Mouse (Mus musculus): ENCODE measurements around the gene Wnt1.
"Not testable (repeated sequence)": the region's sequence is repeated elsewhere in the genome, so short reads cannot be mapped to it uniquely, and the experiment has no call there.

Wnt1 gene

DNA sequence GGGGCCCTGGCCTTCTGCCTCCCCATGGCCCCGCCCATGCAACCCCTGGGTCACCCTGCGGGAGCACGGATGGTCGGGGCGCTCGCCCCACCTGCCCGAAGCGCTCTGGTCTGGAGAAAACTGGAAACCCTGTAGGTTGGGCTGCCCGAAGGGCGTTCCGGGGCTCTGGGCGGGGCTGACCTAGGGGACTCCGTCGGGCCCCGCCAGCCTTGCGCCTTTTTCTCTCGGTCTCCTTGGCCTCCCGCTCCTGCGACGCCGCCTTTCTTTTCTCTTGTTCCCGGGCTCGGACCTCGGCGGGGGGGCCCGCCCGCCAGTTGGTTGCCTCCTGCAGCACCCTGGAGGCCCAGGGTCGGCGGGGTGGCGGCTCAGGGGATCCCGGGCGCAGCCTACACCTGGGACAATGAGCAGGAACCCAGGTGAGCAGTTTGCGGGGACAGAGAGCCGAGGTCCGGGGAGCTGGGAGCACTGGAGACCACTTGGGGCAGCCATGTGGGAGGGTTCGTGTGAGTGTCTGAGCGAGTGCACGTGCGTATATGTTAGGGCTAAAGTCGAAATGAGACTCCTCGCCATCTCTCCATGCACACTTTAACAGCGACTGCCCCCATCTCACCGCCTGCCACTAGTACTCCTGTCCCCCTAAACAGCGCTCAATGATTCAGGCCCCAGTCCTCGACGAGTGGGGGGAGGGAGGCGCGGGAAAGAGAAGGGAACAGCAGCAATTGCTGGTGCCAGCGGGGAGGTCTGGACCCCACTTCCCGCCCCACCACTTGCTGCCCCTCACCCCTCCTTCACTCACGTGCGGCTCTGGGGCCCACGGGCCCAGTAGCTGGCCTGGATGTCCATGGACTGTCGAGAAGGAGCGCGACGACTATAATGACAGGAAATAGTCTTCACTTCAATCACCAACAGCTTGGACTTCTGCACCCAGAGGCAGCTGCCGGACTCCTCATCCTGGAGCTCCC, 17.4 kb downstream of the Wnt1 start:
- peak; percentile 93 for DNase-seq

DNA sequence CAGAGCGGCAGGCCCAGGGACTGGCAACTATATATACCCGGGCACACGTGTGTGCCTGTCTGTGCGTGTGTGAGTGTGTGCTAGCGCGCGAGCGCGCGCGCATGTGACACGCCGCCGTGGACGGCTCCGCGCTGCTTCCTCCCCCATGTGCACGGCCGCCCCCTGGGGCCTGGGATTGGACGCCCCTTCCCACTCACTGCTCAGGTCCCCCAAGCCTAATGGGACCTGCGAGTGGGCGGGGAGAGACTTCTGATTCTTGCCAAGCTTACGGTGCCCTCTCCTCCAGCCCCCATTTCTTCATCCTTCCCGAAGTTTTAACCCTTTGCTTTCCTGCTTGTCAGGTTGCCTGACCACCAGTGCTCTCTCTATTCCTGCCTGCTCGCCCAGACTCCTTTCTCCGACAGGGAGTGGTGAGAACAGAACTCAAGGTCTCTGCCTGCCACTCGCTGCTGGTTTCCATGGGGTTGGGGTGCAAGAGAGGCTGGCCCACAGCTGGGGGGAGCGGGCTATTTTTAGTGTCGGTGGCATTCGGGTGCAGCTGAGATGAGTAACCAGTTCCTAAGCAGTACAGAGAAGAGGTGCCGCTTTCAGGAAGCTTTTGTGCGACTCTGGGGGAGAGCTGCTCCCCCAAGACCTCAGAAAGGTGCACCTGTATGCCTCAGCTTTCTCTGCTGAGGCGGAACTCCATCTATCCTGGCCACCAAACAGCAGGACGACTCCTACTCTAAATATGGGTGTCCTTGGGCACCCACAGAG, 18.4 kb downstream of the Wnt1 start:
- peak; percentile 94 for DNase-seq

DNA sequence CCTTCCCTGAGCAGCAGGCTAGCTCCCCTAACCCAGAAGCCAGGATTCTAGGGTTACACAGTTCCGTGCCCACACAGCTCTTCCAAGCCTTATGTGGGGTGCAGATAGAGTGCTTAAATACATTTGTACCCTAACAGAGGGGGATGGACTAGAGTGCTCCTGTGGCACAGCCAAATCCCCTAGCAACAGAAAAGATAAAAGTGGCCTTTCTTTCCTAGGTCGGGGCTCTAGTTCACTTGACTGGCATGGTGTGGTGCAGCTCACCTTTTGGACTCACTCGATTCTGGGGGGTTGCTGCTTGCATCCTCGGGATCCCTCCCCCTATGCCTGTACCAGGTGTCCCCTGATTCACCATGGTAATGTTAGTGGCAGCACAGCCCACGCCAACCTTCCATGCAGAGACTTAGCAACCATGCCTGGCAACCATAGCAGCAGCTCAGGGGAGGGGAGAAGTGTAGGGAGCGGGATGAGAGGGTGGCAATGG, 19.0 kb downstream of the Wnt1 start:
- DNase-seq = peak; percentile 89

DNA sequence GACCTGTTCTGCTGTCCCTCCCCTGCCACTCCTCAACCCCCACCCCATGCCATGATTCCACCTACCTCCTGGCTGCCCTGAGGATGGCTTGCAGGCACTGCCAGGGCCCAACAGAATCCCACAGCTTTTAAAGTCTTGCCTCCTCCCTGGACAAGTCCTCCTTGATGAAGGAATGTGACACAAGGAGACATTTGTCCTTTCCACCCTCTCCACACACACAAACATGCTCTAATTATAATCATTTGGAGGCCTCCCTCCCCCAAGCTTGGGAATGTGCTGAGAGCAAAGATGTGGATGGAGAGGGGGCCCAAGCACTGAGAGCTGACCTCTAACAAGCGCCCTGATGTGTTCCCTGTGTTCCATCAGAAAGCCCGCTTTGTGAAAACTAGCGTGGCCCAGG, 19.7 kb downstream of the Wnt1 start, which contains the start of gene Ddn:
Ddn (minus strand) TSS at position 101 of the 400 bp plus-strand sequence.
- DNase-seq = no peak

DNA sequence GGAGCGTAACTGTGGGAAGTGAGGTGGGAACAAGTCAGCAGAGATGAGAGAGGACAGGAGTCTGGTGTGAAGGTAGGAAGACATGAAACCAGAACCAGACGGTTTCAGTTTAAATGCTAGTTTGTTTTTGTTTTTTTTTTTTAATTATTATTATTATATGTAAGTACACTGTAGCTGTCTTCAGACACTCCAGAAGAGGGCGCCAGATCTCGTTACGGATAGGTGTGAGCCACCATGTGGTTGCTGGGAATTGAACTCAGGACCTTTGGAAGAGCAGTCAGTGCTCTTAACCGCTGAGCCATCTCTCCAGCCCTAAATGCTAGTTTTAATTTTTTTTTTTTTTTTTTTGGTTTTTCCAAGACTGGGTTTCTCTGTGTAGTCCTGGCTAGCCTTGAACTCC, 20.6 kb downstream of the Wnt1 start:
- not testable (repeated sequence) for DNase-seq

DNA sequence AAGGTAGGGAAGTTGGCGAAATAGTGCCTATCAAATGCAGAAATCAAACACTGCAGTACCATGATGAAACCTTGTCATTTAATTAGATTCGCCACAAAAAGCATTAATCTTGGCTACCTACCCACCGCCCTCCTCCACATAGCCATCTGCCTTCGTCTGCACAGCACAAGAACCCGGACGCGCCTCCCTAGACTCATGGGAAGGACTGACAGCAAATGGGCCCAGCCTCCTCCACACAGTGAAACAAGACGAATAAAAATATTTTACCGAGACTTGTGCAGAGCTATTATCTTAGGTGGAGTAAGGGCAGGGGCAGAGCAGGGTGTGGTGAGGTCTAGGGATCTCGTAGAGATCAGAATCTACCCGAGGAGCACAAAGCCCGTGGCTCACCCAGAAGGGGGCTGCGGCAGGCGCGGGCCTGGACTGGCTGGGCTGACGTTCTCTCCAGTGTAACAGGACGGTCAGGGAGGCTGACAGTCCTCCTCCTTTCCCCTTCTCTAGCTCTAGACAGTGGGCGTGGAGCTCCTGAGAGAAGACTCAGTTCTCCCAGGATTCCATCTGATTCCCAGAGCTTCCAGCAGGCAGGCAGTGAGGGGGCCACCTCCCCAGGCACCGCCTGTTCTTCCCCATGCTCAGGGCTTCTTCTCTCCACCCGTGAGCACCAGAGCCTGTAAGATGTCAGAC, 23.2 kb downstream of the Wnt1 start:
- DNase-seq = no peak

DNA sequence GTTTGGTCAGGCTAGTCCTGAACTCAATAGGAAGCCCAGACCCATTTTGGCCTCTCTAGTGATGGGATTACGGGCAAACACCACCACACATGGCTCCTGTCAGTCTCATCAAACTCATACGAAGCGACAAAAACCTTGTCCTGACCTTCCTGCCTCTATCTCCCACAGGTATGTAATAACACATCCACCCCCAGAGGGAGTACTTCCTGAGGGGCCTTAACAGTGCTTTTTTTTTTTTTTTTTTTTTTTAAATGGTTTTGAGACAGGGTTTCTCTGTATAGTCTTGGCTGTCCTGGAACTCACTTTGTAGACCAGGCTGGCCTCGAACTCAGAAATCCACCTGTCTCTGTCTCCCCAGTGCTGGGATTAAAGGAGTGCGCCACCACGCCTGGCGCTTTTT, 28.5 kb downstream of the Wnt1 start:
- DNase-seq = no peak

DNA sequence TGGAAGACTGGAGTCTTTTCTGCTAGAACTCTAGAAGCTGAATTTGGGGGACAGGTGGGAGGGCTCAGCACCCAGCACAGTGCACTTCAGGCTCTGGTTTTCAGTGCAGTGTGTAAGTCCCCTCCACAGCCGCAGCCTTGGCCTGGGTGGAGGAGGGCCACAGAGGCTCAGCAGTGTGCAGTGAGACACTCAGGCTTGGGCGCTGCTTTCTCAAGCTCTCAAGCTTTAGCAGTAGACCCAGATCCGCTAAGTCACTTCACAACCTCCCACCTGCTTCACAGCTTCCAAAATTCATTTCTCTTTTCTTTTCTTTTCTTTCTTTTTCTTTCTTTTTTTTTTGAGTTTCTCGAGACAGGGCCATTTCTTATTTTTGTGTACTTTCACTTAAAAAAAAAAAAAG, 31.3 kb downstream of the Wnt1 start:
- no peak for DNase-seq

DNA sequence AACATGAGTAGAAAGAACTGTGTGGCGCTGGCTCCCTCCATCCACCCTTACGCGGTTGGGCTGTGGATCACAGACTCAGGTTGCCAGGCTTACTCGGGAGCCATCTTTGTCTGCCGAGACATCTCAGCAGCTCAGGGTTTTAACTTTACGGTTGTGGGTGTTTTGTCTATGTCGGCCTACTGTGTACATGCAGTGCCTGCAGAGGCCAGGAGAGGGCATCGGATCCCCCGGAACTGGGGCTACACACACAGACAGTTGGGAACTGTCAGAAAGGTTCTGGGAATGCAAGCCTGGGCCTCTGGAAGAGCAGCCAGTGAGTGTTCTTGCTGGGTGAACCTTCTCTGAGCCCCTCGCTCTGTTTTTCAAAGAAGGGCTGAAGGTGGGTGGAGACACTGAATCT, 31.7 kb downstream of the Wnt1 start:
- DNase-seq = no peak

DNA sequence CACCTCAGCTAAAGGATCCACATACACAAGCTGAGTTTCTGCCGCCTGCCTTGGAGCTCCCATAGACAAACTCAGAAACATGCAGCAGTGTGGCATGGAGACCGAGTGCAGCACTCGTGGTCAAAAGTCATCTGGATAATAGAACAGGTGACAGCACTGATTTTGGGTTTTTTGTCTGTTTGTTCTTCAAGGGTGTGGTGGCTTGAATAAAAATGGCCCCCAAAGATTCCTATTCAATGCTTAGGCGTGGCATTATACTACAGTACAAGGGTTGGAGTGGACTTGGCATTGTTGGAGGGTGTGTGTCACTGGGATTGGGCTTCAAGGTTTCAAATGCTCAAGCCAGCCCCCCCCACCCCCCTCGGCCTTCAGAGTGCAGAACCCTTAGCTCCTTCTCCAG, 32.5 kb downstream of the Wnt1 start:
- no peak for DNase-seq

DNA sequence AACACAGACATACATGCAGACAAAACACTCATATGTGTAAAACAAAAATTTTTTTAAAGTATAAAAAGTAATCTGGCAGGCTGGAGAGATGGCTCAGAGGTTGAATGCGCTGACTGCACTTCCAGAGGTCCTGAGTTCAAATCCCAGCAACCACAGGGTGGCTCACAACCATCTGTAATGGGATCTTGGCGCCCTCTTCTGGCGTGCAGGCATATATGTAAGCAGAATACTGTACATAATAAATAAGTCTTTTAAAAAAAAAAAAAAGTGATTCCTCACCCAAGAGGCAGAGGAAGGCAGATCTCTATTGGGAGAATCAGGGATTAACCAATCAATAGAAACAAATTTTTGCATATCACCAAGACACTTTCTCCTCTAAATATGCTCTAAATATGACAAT, 33.8 kb downstream of the Wnt1 start:
- DNase-seq = no peak

DNA sequence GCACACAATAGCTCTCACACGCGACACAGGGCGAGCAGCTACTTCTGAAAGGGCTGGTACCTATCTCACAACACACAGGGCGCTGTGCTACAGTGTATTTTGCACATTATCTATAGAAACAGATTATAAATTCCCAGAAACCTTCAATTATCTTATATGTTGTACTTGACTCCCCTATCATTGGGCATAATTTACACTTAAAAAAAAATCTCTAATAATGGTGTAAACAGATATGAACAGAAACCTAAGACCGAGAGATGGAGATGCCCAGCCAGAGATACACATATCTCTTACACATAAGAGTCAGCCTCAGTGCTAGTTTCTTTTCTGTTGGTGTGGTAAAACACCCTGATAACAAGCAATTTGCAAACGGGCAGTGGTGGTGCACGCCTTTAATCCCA, 38.0 kb downstream of the Wnt1 start:
- no peak for DNase-seq

DNA sequence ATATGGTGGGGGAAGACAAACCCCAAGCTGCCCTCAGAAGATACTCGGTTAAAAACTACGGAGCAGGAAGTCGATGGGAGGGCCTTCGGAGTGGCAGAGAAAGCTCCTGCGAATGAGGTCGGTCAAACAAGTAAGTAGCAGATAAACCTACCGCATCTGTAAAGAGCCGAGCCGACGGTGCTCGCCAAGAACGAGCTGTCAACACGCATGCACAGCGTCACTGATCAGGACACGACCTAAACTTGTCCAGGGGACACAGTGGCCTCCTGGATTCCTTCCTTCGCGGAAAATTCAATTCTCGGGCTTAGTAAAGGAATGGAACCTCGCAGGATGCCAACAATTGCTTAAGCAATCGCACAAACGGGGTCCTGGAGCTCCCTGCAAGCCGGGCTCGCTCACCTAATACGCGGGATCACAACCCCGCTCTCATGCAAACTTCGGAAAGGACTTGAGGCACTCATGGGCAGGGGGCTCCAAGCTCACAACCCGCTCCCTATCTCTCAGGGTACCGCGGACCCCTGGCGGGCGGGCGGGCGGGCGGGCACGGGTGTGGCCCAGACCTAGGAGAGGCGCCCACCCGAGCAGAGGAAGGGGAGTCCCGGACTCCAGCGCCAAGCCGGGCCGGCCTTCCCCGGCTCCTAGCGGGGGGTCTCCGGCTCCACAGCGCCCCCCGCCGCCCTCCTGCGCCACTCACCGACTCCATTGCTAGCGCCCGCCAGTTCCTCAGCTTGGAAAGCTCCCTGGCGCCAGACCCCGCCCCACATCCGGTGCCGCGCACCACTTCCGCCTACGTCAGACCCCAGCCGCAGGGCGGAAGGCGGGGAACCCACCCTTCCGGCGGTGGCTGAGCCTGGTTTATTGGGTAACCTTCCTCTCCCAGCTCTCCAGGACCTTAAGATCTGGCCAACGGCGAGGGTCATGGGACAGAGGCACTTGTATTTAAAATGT, 41.4 kb downstream of the Wnt1 start, which contains the start of gene Prkag1:
Prkag1 (minus strand) TSS at position 786 of the 948 bp plus-strand sequence.
- peak; percentile 100 for DNase-seq

DNA sequence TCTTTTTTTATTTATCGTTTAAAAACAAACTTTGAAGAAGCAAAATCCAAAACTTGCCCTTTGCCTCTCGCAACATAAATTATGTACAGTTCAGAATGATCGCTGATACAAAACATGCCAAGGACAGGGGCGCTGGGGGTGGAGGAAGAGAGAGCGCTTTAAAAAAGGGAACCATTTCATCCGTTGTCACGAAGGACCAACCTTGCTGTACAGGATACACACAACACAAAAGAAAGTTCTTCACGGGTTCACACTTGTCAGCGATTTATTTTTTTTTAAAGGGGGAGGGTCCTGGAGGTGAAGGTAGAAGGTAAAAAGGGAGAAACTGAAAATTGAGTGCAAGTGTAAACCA, 42.0 kb downstream of the Wnt1 start:
- no peak for DNase-seq

DNA sequence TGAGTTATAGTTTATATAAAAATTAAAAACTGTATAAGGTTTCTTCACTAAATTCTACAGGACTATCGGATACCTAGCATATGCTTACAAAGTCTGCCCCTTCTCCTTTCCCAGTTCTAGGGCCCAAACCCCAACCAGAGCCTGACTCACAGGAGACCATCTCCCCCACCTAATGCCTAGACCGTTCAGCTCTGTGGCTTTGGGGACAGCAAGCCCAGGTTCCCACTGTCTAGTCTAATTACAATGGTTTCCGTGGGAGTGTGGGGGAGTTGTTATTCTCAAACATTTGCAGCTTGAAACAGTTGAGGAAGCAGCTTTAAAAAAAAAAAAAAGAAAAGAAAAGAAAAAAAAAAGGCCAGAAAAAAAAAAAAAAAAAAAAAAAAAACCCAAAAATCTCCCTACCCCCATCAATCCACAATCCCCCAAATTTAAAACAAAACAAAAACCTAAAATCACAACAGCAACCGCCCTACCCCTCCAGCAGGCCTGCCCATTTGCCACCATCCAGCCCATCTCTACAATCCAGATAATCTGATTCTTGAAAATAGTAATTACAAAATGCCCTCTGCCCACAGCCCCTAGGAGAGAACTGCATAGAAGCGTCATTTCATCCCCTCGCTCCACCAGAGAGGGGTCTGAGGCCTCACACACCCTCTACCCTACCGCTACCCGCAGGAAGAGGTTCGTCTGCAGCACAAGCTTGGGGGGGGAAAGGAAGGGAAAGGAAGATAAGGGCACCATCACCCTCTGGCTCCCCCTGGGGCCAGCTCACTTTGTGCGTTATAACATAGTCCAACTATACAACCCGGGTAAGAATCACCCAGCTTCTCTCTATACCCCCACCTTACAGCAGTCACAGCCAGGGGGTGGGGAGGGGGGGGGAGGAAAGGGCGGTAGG, 42.8 kb downstream of the Wnt1 start:
- no peak for DNase-seq

DNA sequence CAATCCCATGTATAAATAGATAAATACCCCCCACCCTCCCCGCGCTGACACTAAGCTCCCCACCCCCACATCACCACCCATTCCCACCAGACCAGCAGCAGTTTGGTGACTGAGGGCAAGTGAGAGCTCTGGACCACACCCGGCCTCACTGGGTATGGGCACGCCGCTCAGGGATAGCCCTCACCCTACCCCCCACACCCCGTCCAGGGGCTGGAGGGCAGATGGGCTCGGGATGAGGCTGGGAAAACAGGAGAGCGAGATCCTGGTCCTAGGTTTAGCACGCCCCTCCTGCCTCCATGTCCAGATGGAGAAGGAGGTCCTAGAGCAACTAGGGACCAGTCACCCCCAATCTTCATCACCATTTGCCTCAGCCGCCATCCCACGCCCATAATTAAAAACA, 43.6 kb downstream of the Wnt1 start:
- peak; percentile 94 for DNase-seq

DNA sequence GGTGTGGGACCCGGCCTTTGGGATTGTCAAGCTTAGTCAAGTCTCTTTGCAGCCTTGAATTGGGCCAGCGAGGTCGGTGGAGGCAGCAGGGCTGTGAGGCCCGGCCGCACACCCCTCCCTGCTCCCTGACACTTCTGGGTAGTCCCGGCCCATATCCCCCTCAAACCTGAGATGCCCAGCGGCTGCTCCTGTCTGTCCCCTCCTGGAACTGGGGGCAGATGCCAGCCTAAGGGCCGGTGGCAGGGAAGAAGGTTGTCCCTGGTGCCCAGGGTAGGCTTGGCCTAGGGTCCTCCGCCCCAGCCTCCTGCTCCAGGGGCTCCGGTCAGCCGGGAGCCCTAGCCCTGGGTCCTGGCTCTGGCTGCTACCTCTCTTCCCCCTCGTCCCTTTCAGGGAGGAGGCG, 44.4 kb downstream of the Wnt1 start:
- peak; percentile 92 for DNase-seq

DNA sequence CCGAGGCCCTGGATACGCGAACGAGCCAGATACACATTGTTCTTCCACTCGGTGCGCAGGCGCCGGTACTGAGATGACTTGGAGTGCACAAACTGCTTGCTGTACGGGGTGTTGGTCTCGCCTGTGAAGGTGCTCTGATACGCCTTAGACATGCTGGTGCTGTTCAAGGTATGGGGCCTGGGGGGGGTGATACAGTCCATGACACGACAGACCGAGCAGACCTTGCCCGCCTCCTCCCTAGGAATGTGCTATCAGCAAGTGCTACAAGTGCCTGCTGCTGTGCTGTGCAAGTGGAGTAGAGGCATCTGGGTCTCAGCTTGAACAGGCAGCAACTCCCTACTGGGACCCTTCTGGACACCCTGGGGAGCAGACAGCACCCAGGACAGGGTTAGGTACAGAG, 45.6 kb downstream of the Wnt1 start:
- DNase-seq = peak; percentile 93

DNA sequence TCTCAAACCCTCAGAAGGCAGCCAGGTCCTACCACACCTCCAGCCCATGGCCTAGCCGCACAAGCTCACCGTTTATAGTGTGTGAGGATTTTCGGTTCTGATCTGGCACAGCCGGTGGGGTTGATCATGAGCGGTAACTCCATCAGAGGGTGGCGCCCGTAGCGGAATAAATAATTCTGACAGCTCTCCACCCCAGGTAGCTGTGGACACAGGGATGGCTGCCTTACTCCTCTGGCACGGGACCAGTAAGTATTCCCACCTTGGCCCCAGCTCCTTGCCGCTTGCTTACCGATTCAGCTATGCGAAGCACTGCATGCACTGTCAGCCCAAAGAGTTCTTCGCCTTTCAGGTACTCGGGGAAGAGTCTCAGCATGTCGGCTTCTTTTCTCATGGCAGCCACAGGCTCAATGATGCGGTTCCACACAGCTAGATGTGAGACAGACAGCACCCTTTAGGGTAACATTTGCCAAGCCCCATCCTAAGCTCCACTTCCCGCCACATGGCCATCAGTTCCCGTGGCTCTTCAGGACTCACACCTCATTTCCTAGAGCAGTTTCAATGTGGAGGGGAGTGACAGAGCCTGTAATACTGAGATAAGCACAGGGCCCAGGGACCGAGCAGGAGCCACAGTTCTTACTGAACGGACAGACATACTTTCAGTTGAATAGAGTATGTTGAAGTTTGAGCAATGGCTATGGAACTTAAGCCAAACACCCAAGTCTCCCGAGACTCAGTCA, 47.5 kb downstream of the Wnt1 start:
- peak; percentile 90 for DNase-seq

DNA sequence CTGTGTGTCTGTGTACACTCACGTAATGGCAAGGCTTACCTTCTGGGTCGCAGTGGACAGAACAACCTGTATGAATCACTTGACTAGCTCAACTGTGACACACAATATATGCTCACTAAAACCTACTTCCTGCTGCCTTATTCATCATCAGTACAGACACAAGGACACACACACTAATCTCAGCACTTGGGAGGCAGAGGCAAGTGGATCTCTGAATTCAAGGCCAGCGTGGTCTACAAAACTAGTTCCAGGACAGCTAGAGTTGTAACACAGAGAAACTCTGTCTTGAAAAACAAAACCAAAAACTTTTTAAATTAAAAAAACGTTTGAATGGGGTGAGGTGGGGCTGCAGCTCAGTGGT, 48.1 kb downstream of the Wnt1 start:
- DNase-seq = no peak
